Mouse (Mus musculus): ENCODE results near the gene Rnf8. TPM values are rescaled to one million over a fixed set of nuclear protein-coding genes. Genes with fewer than 3 reads are reported as not detected.
A peak's percentile ranks its signal among the peaks of the same experiment; 100 is the strongest.
"Not testable (repeated sequence)": the region's sequence is repeated elsewhere in the genome, so short reads cannot be mapped to it uniquely, and the experiment has no call there.

The Rnf8 gene
- polyA plus RNA-seq, 1 experiment: 59.1 TPM

GRCm38 (mm10) chr17:29603283-29603682 is 11.3 kb upstream of the Rnf8 start:
- peak; percentile 92 for TF ChIP-seq CTCF (IDR thresholded peaks at IDR 0.05; ENCODE audit: control insufficient read depth, insufficient read depth, low read length)
- no peak for TF ChIP-seq POLR2A (IDR thresholded peaks at IDR 0.05; ENCODE audit: borderline replicate concordance, control insufficient read depth, low read depth, low read length)
- H3K4me1 ChIP-seq (ENCODE audit: control insufficient read depth, insufficient read depth, low read length): no peaks in the 10 kb centered on the region
- WGBS: 28% methylated on average over 6 of the region's 6 CpGs

GRCm38 (mm10) chr17:29613453-29613852 is 1.1 kb upstream of the Rnf8 start:
- 81% methylated on average over 5 of the region's 5 CpGs for WGBS
- not testable (repeated sequence) for H3K4me3 ChIP-seq (replicated peaks; ENCODE audit: control insufficient read depth, low read depth, low read length); H3K4me1 ChIP-seq (ENCODE audit: control insufficient read depth, insufficient read depth, low read length); H3K27ac ChIP-seq (ENCODE audit: control insufficient read depth, insufficient read depth, low read depth, low read length, poor library complexity)

More at GRCm38 (mm10) chr17:29603283-29603682, 11.3 kb upstream of the Rnf8 start:
- no peak overlapping the region for H3K27ac ChIP-seq (ENCODE audit: control insufficient read depth, insufficient read depth, low read depth, low read length, poor library complexity)
- no peak overlapping the region for H3K4me3 ChIP-seq (replicated peaks; ENCODE audit: control insufficient read depth, low read depth, low read length)

GRCm38 (mm10) chr17:29615024-29615551 is 498 bp downstream of the Rnf8 start:
- WGBS: 0% methylated on average over 43 of the region's 43 CpGs
- Histone ChIP-seq H3K4me3 (replicated peaks; ENCODE audit: control insufficient read depth, low read depth, low read length) (peak overlapping the region; percentile 97), H3K27ac (ENCODE audit: control insufficient read depth, insufficient read depth, low read depth, low read length, poor library complexity) (peak overlapping the region; percentile 95), H3K4me1 (ENCODE audit: control insufficient read depth, insufficient read depth, low read length) (no peaks in the 10 kb centered on the region; the same call in 1 of the 2 replicates)
- TF ChIP-seq POLR2A (IDR thresholded peaks at IDR 0.05; ENCODE audit: borderline replicate concordance, control insufficient read depth, low read depth, low read length): no peak
- TF ChIP-seq CTCF (IDR thresholded peaks at IDR 0.05; ENCODE audit: control insufficient read depth, insufficient read depth, low read length): no peak

- no peaks in the 10 kb centered on the region; the same call in 1 of the 2 replicates for H3K4me1 ChIP-seq (ENCODE audit: control insufficient read depth, insufficient read depth, low read length)
- H3K4me3 ChIP-seq (replicated peaks; ENCODE audit: control insufficient read depth, low read depth, low read length): peak overlapping the region; percentile 97
- TF ChIP-seq CTCF (IDR thresholded peaks at IDR 0.05; ENCODE audit: control insufficient read depth, insufficient read depth, low read length) (no peak), POLR2A (IDR thresholded peaks at IDR 0.05; ENCODE audit: borderline replicate concordance, control insufficient read depth, low read depth, low read length) (no peak)
- no peak overlapping the region for H3K27ac ChIP-seq (ENCODE audit: control insufficient read depth, insufficient read depth, low read depth, low read length, poor library complexity)
- 13% methylated on average over 4 of the region's 4 CpGs for WGBS
Measured at GRCm38 (mm10) chr17:29615616-29616015, 1.0 kb downstream of the Rnf8 start.

GRCm38 (mm10) chr17:29619231-29619630 is 4.6 kb downstream of the Rnf8 start:
- WGBS: 57% methylated on average over 3 of the region's 3 CpGs
- H3K4me1 ChIP-seq (ENCODE audit: control insufficient read depth, insufficient read depth, low read length): no peaks in the 10 kb centered on the region; the same call in 1 of the 2 replicates
- TF ChIP-seq POLR2A (IDR thresholded peaks at IDR 0.05; ENCODE audit: borderline replicate concordance, control insufficient read depth, low read depth, low read length) (no peak), CTCF (IDR thresholded peaks at IDR 0.05; ENCODE audit: control insufficient read depth, insufficient read depth, low read length) (no peak)
- H3K27ac ChIP-seq (ENCODE audit: control insufficient read depth, insufficient read depth, low read depth, low read length, poor library complexity): no peak overlapping the region
- no peak overlapping the region for H3K4me3 ChIP-seq (replicated peaks; ENCODE audit: control insufficient read depth, low read depth, low read length)

- TF ChIP-seq POLR2A (IDR thresholded peaks at IDR 0.05; ENCODE audit: borderline replicate concordance, control insufficient read depth, low read depth, low read length): no peak
- no peak for TF ChIP-seq CTCF (IDR thresholded peaks at IDR 0.05; ENCODE audit: control insufficient read depth, insufficient read depth, low read length)
- WGBS: 93% methylated on average over 8 of the region's 8 CpGs
- H3K4me1 ChIP-seq (ENCODE audit: control insufficient read depth, insufficient read depth, low read length): no peaks in the 10 kb centered on the region
- no peak overlapping the region for H3K4me3 ChIP-seq (replicated peaks; ENCODE audit: control insufficient read depth, low read depth, low read length)
- H3K27ac ChIP-seq (ENCODE audit: control insufficient read depth, insufficient read depth, low read depth, low read length, poor library complexity): no peak overlapping the region
Measured at GRCm38 (mm10) chr17:29623488-29623887, 8.9 kb downstream of the Rnf8 start.

GRCm38 (mm10) chr17:29627285-29627684 is 12.7 kb downstream of the Rnf8 start:
- Histone ChIP-seq H3K27ac (ENCODE audit: control insufficient read depth, insufficient read depth, low read depth, low read length, poor library complexity) (no peak overlapping the region), H3K4me3 (replicated peaks; ENCODE audit: control insufficient read depth, low read depth, low read length) (no peak overlapping the region), H3K4me1 (ENCODE audit: control insufficient read depth, insufficient read depth, low read length) (no peaks in the 10 kb centered on the region)
- 89% methylated on average over 9 of the region's 9 CpGs for WGBS
- no peak for TF ChIP-seq POLR2A (IDR thresholded peaks at IDR 0.05; ENCODE audit: borderline replicate concordance, control insufficient read depth, low read depth, low read length)
- no peak for TF ChIP-seq CTCF (IDR thresholded peaks at IDR 0.05; ENCODE audit: control insufficient read depth, insufficient read depth, low read length)

GRCm38 (mm10) chr17:29628946-29629345 is 14.4 kb downstream of the Rnf8 start:
- H3K4me3 ChIP-seq (replicated peaks; ENCODE audit: control insufficient read depth, low read depth, low read length): no peak overlapping the region
- no peak overlapping the region for H3K27ac ChIP-seq (ENCODE audit: control insufficient read depth, insufficient read depth, low read depth, low read length, poor library complexity)
- WGBS: 86% methylated on average over 5 of the region's 5 CpGs
- TF ChIP-seq POLR2A (IDR thresholded peaks at IDR 0.05; ENCODE audit: borderline replicate concordance, control insufficient read depth, low read depth, low read length) (no peak), CTCF (IDR thresholded peaks at IDR 0.05; ENCODE audit: control insufficient read depth, insufficient read depth, low read length) (no peak)
- H3K4me1 ChIP-seq (ENCODE audit: control insufficient read depth, insufficient read depth, low read length): no peaks in the 10 kb centered on the region

GRCm38 (mm10) chr17:29629620-29630019 is 15.0 kb downstream of the Rnf8 start:
- H3K27ac ChIP-seq (ENCODE audit: control insufficient read depth, insufficient read depth, low read depth, low read length, poor library complexity): no peak overlapping the region
- WGBS: 47% methylated on average over 5 of the region's 5 CpGs
- TF ChIP-seq CTCF (IDR thresholded peaks at IDR 0.05; ENCODE audit: control insufficient read depth, insufficient read depth, low read length): no peak
- TF ChIP-seq POLR2A (IDR thresholded peaks at IDR 0.05; ENCODE audit: borderline replicate concordance, control insufficient read depth, low read depth, low read length): no peak

More at GRCm38 (mm10) chr17:29629620-29630019, 15.0 kb downstream of the Rnf8 start:
- Histone ChIP-seq H3K4me1 (ENCODE audit: control insufficient read depth, insufficient read depth, low read length) (no peaks in the 10 kb centered on the region), H3K4me3 (replicated peaks; ENCODE audit: control insufficient read depth, low read depth, low read length) (no peak overlapping the region)

Data from bone marrow, adult 2 months (tissue).